Mouse (Mus musculus) G1E (cell line): ENCODE data around the gene Pa2g4.

Source experiments
- CTCF ChIP-seq: IDR thresholded peaks from 2 replicates; pipeline ENCODE4 v1.5.1; 2012; ENCODE audit warnings: low read depth, low read length, inconsistent platforms, mixed read lengths
- GATA1 ChIP-seq: IDR thresholded peaks from 2 replicates; pipeline ENCODE4 v1.6.1; 2012; ENCODE audit warnings: borderline replicate concordance, low read length, inconsistent platforms, mixed read lengths
- GATA2 ChIP-seq: IDR thresholded peaks from 2 replicates; pipeline ENCODE4 v1.6.1; 2012; ENCODE audit warnings: low read depth, low read length, inconsistent platforms, borderline replicate concordance
- POLR2AphosphoS5 ChIP-seq: IDR thresholded peaks from 2 replicates; pipeline ENCODE4 v1.6.1; 2012; ENCODE audit warnings: low read depth, low read length, inconsistent platforms; ENCODE audit not compliant: insufficient replicate concordance
- TAL1 ChIP-seq: conservative IDR thresholded peaks from 2 replicates; pipeline ENCODE4 v1.6.1; 2012; ENCODE audit warnings: low read depth, low read length, inconsistent platforms, mixed read lengths

- no peak for TF ChIP-seq GATA1
- TF ChIP-seq CTCF = no peak
- TF ChIP-seq TAL1 = no peak
- TF ChIP-seq GATA2 = no peak
- TF ChIP-seq POLR2AphosphoS5 = no peak
Observed at GRCm38 (mm10) chr10:128565788-128566531, at the start of gene Pa2g4.
